Mouse (Mus musculus) layer of hippocampus, adult 2 months (tissue): ENCODE data around the gene Nkain4. TPM values are rescaled to one million over a fixed set of nuclear protein-coding genes. Genes with fewer than 3 reads are reported as not detected.
A peak's percentile ranks its signal among the peaks of the same experiment; 100 is the strongest.

Experiments
- DNase-seq, 2 experiments: peaks; one replicate each; pipeline ENCODE4 v3.0.0; 2022; ENCODE audit warnings: low spot score in 2 of 2
- H3K27ac ChIP-seq: fragments of 200-600 bp; 2 replicates; pipeline ENCODE4 v1.8.1; 2022
- H3K4me3 ChIP-seq: fragments of 200-600 bp; 2 replicates; pipeline ENCODE4 v1.8.1; 2022; ENCODE audit warnings: mild to moderate bottlenecking
- CTCF ChIP-seq: fragments of 200-600 bp; conservative IDR thresholded peaks from 2 replicates; pipeline ENCODE4 v1.8.1; 2022; ENCODE audit warnings: antibody characterized with exemption, mild to moderate bottlenecking, moderate library complexity
- total RNA-seq, 2 experiments: library from RNA; stranded (reverse); gene quantifications; 2 replicates each; pipeline ENCODE4 v1.2.3; 2021

Gene Nkain4
- total RNA-seq, 2 experiments from 2014 or later, result 54.3 to 55.1 TPM

DNA sequence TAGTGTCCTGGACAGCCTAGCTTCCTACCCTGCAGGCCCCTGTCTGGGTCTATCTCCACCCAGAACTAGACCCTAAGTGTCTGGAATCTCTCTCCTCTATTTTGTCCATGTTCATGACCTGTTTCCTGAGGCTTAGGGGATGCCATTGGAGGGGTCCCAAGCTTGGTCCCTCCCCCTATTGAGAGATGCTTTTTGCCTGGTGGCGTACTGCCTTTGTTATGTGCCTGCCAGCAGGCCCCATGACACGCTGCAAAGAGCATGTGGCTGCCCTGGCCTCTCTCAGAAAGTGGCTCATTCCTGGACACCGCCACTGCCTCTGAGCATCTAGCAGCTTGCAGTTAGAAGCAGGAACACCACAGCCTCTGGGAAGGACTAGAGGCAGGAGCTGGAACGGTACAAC, 25.8 kb downstream of the Nkain4 start, which contains the start of gene Birc7:
TSS of gene Birc7 (plus strand) at position 301 of the 400 bp plus-strand sequence.
- no peak for TF ChIP-seq CTCF
- H3K27ac ChIP-seq, result no peak within 1 kb of the TSS

DNA sequence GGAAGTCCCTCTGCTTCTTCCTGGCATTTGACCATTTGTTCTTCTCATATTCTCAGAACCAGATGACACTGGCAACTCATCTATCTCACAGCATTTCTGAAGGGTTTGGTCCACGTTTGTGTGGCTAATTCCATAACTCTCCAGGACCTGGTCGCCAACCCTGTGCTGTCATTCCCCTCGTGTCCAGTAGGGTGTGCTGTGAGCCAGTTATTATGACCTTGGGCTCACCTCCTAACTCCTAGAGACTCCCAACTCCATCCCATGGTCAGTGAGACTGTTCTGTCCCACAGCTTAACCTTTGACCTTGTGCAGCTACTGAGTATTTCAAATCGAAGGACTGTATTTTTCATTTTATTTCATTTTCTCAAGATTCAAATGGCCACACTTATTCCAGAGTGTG, 29.3 kb downstream of the Nkain4 start:
- peak; percentile 94 for TF ChIP-seq CTCF
- Histone ChIP-seq H3K27ac (no peak overlapping the region), H3K4me3 (no peak overlapping the region)
- DNase-seq, result peak; percentile 51 to 82

More for the DNA sequence above, 25.8 kb downstream of the Nkain4 start, which contains the start of gene Birc7:
- no peak for DNase-seq
- no peak within 1 kb of the TSS for H3K4me3 ChIP-seq

DNA sequence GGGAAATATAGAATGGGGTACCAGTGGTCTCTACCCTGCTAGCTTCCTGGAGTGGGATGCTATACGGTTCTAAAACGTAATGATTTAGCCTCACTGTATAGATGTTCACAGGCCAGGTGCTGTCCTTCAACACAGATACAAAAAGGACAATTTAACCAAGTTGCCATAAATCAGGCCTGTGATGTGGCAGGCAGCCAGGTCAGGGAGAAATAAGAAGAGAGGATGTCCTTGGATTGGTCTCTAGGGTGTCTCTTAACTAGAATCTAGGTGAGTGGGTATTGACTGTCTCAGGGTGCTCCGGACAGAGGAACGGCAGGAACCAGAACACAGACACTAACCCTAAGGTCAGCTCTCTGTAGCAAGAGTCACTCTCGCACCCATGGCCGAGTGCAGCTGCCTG, 31.8 kb downstream of the Nkain4 start:
- no peak overlapping the region for H3K4me3 ChIP-seq
- TF ChIP-seq CTCF, result no peak
- DNase-seq, result no peak
- H3K27ac ChIP-seq, result no peak overlapping the region

DNA sequence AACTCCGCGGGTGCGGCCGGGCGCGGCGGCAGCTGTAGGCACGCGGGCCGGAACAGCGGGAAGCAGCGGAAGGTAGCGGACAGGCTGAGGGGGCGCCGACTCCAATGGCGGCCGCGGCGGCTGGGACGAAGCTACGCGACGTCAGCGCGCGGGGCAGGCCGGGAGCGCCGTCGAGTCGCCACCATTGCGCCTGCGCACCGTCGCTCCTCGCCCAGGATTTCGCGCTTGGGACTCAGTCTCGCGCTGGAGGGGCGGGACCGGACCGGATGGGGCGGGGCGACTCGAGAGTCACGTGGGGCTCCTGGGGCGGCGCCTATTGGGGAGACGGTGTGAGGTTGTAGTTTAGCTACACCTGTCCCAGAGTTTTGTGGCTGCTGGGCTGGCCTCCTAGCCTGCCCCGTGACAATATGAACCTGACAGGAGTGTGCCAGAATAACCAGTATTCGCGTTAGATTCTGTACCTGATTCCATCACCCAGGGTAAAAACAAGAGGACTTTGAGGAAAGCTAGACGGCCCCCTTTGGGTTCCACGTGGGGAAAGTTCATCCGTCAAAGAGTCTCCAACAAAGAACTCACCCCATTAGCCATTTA, 33.6 kb downstream of the Nkain4 start, which contains the start of gene Ythdf1:
TSS of gene Ythdf1 (minus strand) at position 140 of the 591 bp plus-strand sequence.
- peak; percentile 96 to 98 for DNase-seq
- Histone ChIP-seq H3K27ac (peak within 1 kb of the TSS; percentile 81), H3K4me3 (peak within 1 kb of the TSS; percentile 97)
- TF ChIP-seq CTCF, result no peak

DNA sequence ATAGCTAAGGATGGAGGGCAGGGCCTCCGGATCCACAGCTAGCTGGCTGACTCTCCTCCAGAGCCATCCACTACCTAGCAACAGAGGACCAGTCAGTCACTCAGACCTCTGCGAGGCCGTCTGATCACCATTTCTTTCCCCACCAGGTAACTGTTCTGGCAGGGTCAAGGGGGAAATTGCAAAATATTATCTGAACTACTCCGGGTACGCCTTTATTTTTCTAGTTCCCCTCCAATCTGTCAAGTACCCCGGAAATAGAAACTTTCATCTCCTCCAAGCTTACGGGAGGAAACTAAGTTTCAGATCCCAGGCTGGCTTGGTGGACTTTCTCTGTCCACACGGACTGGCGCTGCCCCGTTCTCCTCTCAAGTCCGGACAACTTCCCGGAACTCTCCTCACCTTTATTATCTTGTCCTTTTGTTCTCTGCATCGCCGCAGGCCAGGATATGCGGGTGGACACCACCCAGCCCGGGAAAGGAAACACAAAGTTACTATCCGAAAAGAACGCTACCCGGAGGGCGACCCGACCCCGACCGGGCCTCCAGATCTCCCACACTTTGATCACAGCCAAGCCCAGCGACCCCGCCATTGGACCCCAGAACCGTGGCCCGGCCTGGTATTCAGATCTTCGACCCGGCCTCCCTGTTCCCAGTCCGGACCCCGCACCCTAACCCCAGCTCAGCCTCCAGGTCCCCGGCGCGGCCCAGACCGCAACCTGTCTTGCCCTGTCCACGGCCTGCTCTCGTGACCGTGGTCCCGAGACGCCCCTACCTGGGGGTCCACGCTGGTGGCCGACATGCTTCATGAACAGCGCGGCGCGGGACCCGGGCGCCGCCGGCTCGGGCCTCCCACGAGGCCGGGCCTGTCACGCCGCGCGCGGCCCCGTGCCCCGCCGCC, 34.3 kb downstream of the Nkain4 start:
- DNase-seq, result no peak
- H3K4me3 ChIP-seq, result peak overlapping the region; percentile 97
- no peak for TF ChIP-seq CTCF
- peak overlapping the region; percentile 81 for H3K27ac ChIP-seq

DNA sequence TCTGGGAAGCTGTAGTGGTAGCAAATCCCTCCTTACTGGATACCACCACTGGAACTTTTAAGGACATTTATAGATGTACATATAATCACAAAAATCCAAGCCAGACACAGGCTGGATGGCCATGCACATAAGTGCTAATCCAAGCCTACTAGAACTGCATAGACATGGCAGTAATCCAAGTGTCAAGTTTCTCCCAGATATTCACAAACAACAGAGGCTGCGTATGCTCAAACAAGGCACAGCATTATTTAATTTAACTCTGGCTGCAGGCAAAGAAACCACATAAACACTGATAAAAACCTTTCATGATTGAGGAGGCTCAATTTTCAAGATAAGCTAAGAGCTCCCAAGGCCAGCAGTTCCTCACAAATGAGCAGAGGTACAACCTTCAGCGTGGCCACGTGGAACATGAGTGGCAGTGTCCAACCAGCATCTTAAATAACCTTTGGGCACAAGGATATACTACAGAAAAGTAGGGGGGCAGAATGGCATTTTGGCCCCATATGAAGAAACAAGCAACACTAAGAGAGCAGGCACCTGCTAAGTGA, 38.5 kb downstream of the Nkain4 start:
- TF ChIP-seq CTCF, result no peak
- no peak for DNase-seq
- Histone ChIP-seq H3K27ac (peak overlapping the region; percentile 43; the same call in 1 of the 2 replicates), H3K4me3 (no peak overlapping the region)

DNA sequence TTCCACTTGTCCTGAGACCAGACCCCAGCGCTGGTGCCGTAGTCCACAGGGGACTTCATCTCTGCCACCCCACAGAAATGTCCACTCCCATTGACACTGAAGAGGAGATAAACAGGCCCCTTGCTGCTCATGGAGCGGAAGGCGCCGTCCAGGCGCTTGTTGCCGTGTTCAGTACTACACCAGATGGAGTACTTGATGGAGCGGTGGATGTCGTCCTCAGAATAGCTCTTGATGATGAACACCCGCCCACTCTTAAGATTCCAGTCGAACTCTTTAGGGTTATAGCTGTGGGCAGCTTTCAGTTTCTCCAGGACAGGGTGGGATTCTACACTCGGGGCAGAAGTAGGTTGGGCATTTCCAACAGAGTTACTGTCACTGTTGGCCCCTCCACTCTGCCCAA, 43.6 kb downstream of the Nkain4 start:
- TF ChIP-seq CTCF, result 0 out of 2 replicates have a peak, but pooled peaks have one; percentile 23
- peak in 1 of 2 experiments; percentile 47 for DNase-seq
- peak overlapping the region; percentile 61 for H3K27ac ChIP-seq

DNA sequence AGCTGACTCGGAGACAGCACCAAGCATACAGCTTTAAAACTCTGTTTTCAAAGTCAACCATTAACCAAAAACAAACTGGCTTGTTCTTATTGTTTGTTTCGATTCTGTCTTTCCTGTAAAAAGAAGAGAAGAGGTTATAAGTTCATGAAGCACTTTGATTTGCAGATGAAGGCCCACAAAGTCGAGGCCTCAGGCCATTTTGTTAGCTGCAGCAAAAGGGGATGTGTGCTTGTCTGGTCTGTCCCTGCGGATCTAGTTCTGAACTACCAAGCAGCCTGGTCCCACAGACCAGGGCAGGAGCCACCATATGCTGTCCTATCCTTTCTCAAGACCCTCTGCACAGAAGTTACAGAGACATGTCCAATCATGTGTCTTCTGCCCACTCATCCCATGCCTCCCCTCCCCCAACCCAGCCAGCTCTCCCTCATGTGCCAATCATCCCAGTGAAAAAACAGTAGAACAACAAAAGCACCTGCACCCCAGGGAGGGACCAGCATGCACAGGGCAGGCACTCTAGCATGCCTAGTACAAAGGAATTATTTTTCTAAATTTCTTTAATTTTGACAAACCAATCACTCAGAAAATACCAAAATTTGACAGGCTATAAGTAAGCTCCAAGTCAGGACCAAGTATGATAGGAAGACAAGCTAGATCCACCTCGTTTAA, 48.8 kb downstream of the Nkain4 start:
- peak overlapping the region; percentile 1; the same call in 1 of the 2 replicates for H3K27ac ChIP-seq
- no peak overlapping the region for H3K4me3 ChIP-seq
- DNase-seq, result no peak
- no peak for TF ChIP-seq CTCF

More for the DNA sequence above, 43.6 kb downstream of the Nkain4 start:
- H3K4me3 ChIP-seq, result no peak overlapping the region

DNA sequence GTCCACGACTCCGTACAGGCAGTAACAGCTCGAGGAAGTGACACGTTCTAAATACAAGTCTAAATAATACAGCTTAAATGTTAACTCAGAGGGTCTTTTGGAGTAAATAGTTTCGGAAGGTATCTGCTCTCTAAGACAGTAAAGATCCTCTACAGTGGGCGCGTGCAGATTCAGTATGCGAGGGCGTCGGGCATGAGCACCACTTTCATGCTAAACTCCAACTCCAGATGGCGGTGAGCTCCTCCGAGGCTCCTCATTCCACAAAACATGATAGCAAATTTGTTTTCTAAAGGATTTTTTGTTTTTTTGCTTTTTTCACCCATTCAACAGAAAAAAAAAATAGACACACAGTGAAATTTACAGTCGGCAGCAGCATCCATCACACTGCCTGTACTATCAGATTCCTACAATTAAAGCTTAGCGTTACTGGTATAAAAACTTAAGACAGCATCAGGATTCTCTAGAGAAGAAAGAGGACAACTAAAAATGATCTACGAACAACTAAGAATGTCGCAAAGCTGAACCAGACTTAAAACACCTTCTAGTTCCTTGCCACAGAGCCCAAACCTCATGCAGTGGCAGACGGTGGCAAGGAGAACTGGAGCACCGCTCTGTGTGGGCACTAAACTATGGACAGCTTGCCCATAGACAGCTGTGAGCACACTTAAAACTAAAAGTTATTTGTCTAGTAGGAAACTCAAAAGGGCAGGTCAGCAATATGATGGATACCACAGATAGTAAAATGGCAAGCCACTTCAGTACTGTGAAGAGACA, 49.9 kb downstream of the Nkain4 start:
- Histone ChIP-seq H3K4me3 (no peak overlapping the region), H3K27ac (peak overlapping the region; percentile 19; the same call in 1 of the 2 replicates)
- no peak for TF ChIP-seq CTCF
- DNase-seq, result no peak

DNA sequence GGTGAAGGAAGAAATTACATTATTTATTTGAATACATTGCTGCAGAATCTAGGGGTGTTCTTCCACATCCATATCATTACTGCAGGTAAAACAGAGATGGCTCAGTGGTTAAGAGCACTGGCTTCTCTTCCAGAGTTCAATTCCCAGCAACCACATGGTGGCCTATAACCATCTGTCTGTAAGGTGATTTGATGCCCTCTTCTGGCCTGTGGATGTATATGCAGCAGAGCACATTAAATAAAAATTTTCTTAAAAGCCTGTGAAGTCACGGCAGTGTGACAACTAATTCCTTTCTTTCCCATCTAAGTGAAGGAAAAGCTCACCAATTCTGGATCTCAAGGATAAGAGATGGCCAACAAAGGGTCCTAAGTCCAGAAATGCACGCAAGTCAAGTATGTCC, 52.4 kb downstream of the Nkain4 start:
- TF ChIP-seq CTCF, result peak; percentile 80
- H3K4me3 ChIP-seq, result no peak overlapping the region
- H3K27ac ChIP-seq, result no peak overlapping the region
- no peak for DNase-seq

DNA sequence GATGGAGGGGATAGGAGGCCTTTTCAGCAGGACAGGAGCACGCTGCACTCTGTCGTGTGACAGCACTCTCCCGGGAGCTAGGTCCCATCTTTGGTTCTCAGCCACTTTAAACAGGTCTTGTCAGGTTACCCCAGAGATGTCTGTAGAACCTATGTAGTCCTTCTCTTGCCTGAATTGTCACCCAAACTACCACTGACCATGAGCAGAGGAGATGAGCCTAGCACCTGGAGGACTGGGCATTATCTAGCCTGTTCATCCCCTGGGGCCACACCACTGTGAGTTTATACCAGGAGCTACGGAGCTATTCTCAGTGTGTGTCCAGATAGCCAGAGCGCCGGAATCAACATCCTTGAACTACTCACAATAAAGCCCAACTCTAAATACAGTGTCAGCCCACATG, 56.6 kb downstream of the Nkain4 start:
- no peak for DNase-seq
- no peak for TF ChIP-seq CTCF
- peak overlapping the region; percentile 99 for H3K27ac ChIP-seq

More for the DNA sequence above, 56.6 kb downstream of the Nkain4 start:
- H3K4me3 ChIP-seq, result no peak overlapping the region
